Mouse (Mus musculus) heart, embryonic 13.5 days (tissue): Measurements from ENCODE around the gene Morn2. TPM values are rescaled to one million over a fixed set of nuclear protein-coding genes. Genes with fewer than 3 reads are reported as not detected.
"Not testable (repeated sequence)": the region's sequence is repeated elsewhere in the genome, so short reads cannot be mapped to it uniquely, and the experiment has no call there.

ENCODE experiments used
- ATAC-seq: fragments of 200-750 bp; cut with Nextera tagmentation; 2 replicates; pipeline ENCODE4 v1.8.0; 2017; ENCODE audit warnings: moderate TSS enrichment; ENCODE audit not compliant: insufficient number of reproducible peaks, low FRiP score, low TSS enrichment; ENCODE audit errors: extremely low read depth
- H3K27ac ChIP-seq: fragments of 300-500 bp; sonication (generic); replicated peaks from 2 replicates; pipeline ENCODE4 v1.5.1; 2015; ENCODE audit warnings: moderate library complexity, mild to moderate bottlenecking, inconsistent platforms
- H3K27me3 ChIP-seq: fragments of 300-500 bp; sonication (generic); replicated peaks from 2 replicates; pipeline ENCODE4 v1.6.1; 2015; ENCODE audit warnings: mild to moderate bottlenecking, inconsistent platforms
- H3K36me3 ChIP-seq: fragments of 300-500 bp; sonication (generic); 2 replicates; pipeline ENCODE4 v1.6.1; 2015; ENCODE audit warnings: mild to moderate bottlenecking, inconsistent platforms
- H3K4me1 ChIP-seq: fragments of 300-500 bp; sonication (generic); 2 replicates; pipeline ENCODE4 v1.6.1; 2015; ENCODE audit warnings: inconsistent platforms
- H3K4me2 ChIP-seq: fragments of 300-500 bp; sonication (generic); 2 replicates; pipeline ENCODE4 v1.6.1; 2015; ENCODE audit warnings: inconsistent platforms, mild to moderate bottlenecking, moderate library complexity
- H3K4me3 ChIP-seq: fragments of 300-500 bp; sonication (generic); 2 replicates; pipeline ENCODE4 v1.5.1; 2015; ENCODE audit warnings: moderate library complexity, mild to moderate bottlenecking, inconsistent platforms
- H3K9ac ChIP-seq: fragments of 300-500 bp; sonication (generic); 2 replicates; pipeline ENCODE4 v1.6.1; 2015; ENCODE audit warnings: inconsistent platforms, mild to moderate bottlenecking, moderate library complexity
- H3K9me3 ChIP-seq: fragments of 300-500 bp; sonication (generic); 2 replicates; pipeline ENCODE4 v1.6.1; 2016; ENCODE audit warnings: inconsistent platforms
- WGBS: fragments of 180-500 bp; shearing (Covaris S2); methylation state at CpG from one replicate; pipeline ENCODE4 v1.1.7; 2015; ENCODE audit warnings: mixed read lengths; 5-methylcytosine and 5-hydroxymethylcytosine counted together
- polyA plus RNA-seq: library from polyadenylated mRNA; unstranded; fragments of >200 nt; fragmentation: Nextera tagmentation; extraction: Ambion mirVana; gene quantifications from 2 replicates; pipeline ENCODE4 v1.2.1, GENCODE M21; 2015

Morn2 gene
- 21.8 and 23.9 TPM in 2 replicates for polyA plus RNA-seq

GRCm38 (mm10) chr17:80290074-80290657 lies at the start of gene Morn2, which contains the start of gene Dhx57:
Morn2 (plus strand) TSS chr17:80290203.
Dhx57 (minus strand) TSS chr17:80290476.
- no peaks in the 10 kb centered on the region for H3K9me3 ChIP-seq
- peaks cover 12% of the 10 kb centered on the region for H3K4me1 ChIP-seq
- H3K4me2 ChIP-seq = peak within 1 kb of the TSS; percentile 85
- H3K27me3 ChIP-seq = no peaks in the 10 kb centered on the region
- WGBS = under 1% methylated on average over 35 of the region's 35 CpGs
- H3K27ac ChIP-seq = peak within 1 kb of the TSS; percentile 81
- peak; percentile 98 for ATAC-seq
- no peaks in the 10 kb centered on the region for H3K36me3 ChIP-seq
- peak within 1 kb of the TSS; percentile 94 for H3K9ac ChIP-seq
- H3K4me3 ChIP-seq = peak within 1 kb of the TSS; percentile 78

DNA sequence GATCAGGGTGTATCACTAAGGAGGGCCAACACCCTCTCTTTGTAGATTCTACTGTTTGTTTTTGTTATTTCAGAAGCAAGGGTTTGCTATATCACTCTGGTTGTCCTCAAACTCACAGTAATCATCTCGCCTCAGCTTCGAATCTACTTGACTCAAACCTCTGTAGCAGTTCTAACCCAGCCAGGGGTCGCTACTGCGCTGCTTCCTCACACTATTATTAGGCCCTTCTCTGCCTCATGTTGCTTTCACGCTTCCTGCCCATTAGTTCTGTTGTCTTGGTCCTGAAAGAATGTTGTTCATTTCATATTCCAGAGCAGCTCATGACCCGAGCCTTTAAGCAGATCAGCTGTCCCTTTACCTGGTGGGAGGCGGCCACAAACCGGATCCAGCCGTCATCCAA lies 48.4 kb upstream of the Morn2 start:
- ATAC-seq = no peak
- Histone ChIP-seq H3K27me3 (no peaks in the 10 kb centered on the region), H3K4me1 (no peaks in the 10 kb centered on the region), H3K4me2 (no peak overlapping the region), H3K9me3 (no peaks in the 10 kb centered on the region), H3K9ac (no peak overlapping the region), H3K4me3 (no peak overlapping the region), H3K27ac (no peak overlapping the region), H3K36me3 (peaks cover 95% of the 10 kb centered on the region)
- WGBS = 86% methylated on average over 9 of the region's 9 CpGs

GRCm38 (mm10) chr17:80243116-80243515 lies 46.9 kb upstream of the Morn2 start:
- no peak overlapping the region for H3K4me3 ChIP-seq

GRCm38 (mm10) chr17:80252757-80253525 lies 37.1 kb upstream of the Morn2 start:
- Histone ChIP-seq H3K9ac (peak overlapping the region; percentile 51), H3K4me1 (peaks cover 36% of the 10 kb centered on the region), H3K9me3 (no peaks in the 10 kb centered on the region), H3K36me3 (peaks cover 88% of the 10 kb centered on the region), H3K4me2 (peak overlapping the region; percentile 0; the same call in 1 of the 2 replicates), H3K27me3 (no peaks in the 10 kb centered on the region), H3K4me3 (no peak overlapping the region), H3K27ac (peak overlapping the region; percentile 82)
- ATAC-seq = no peak
- 64% methylated on average over 13 of the region's 13 CpGs for WGBS

More at GRCm38 (mm10) chr17:80243116-80243515, 46.9 kb upstream of the Morn2 start:
- H3K4me1 ChIP-seq = no peaks in the 10 kb centered on the region
- H3K4me2 ChIP-seq = no peak overlapping the region
- no peak overlapping the region for H3K9ac ChIP-seq
- H3K27me3 ChIP-seq = no peaks in the 10 kb centered on the region
- no peaks in the 10 kb centered on the region for H3K9me3 ChIP-seq
- 68% methylated on average over 13 of the region's 13 CpGs for WGBS
- H3K27ac ChIP-seq = no peak overlapping the region
- no peak for ATAC-seq
- peaks cover 96% of the 10 kb centered on the region for H3K36me3 ChIP-seq

DNA sequence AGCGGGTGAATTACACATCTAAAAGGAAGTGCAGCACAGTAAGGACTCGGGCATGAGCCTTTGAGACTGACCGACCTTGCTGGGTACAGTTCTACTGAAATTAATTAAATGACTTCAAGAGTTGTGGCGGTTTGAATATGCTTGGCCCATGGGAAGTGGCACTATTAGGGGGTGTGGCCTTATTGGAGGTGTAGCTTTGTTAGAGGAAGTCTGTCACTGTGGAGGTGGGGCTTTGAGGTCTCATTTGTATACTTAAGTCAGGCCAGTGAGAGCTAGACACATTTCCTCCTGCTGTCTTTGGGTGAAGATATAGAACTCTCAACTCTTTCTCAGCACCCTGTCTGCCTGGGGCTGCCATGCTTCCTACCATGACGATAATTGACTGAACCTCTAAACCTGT lies 35.6 kb upstream of the Morn2 start:
- Histone ChIP-seq H3K27ac (peak overlapping the region; percentile 82), H3K4me3 (no peak overlapping the region), H3K4me2 (peak overlapping the region; percentile 57; the same call in 1 of the 2 replicates), H3K9ac (no peak overlapping the region), H3K9me3 (no peaks in the 10 kb centered on the region), H3K4me1 (peaks cover 36% of the 10 kb centered on the region), H3K36me3 (peaks cover 88% of the 10 kb centered on the region), H3K27me3 (no peaks in the 10 kb centered on the region)
- ATAC-seq = no peak
- 91% methylated on average over 5 of the region's 5 CpGs for WGBS

- WGBS = 8% methylated on average over 13 of the region's 13 CpGs
- no peaks in the 10 kb centered on the region for H3K9me3 ChIP-seq
- peak overlapping the region; percentile 21 for H3K4me3 ChIP-seq
- H3K4me2 ChIP-seq = peak overlapping the region; percentile 57
- H3K4me1 ChIP-seq = peaks cover 36% of the 10 kb centered on the region
- H3K36me3 ChIP-seq = peaks cover 88% of the 10 kb centered on the region
- peak overlapping the region; percentile 48 for H3K9ac ChIP-seq
- peak; percentile 61; the same call in 1 of the 2 replicates for ATAC-seq
- no peaks in the 10 kb centered on the region for H3K27me3 ChIP-seq
- H3K27ac ChIP-seq = peak overlapping the region; percentile 82
These were observed 34.8 kb upstream of the Morn2 start for GRCm38 (mm10) chr17:80255208-80255607.

DNA sequence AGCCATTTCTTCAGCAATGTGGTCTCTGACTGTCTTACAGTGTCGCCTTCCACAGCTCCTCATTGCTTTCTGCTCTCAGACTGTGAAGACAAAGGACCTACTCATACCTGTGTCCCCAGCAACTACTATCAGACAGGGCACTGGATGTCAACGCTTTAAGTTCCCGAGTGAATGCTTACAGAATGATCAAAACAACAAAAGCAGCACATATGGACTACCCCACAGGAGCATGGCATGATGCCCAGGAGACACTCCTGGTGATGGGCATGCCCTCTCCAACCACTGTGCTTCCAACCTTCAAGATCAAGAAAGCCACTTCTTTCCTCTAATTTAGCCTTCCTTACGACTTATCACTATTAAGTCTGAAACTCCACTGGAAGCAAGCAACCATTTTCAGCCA lies 22.9 kb upstream of the Morn2 start:
- no peak overlapping the region for H3K4me2 ChIP-seq
- no peaks in the 10 kb centered on the region for H3K9me3 ChIP-seq
- no peak overlapping the region for H3K4me3 ChIP-seq
- no peak overlapping the region for H3K27ac ChIP-seq
- no peak for ATAC-seq
- H3K4me1 ChIP-seq = no peaks in the 10 kb centered on the region
- H3K36me3 ChIP-seq = peaks cover 90% of the 10 kb centered on the region
- no peaks in the 10 kb centered on the region for H3K27me3 ChIP-seq
- 83% methylated on average over 4 of the region's 4 CpGs for WGBS
- H3K9ac ChIP-seq = no peak overlapping the region

GRCm38 (mm10) chr17:80268151-80268550 lies 21.9 kb upstream of the Morn2 start:
- H3K9ac ChIP-seq = no peak overlapping the region
- H3K27me3 ChIP-seq = no peaks in the 10 kb centered on the region
- no peak overlapping the region for H3K27ac ChIP-seq
- H3K9me3 ChIP-seq = no peaks in the 10 kb centered on the region
- 88% methylated on average over 3 of the region's 3 CpGs for WGBS
- no peak overlapping the region for H3K4me2 ChIP-seq
- no peak for ATAC-seq
- no peaks in the 10 kb centered on the region for H3K4me1 ChIP-seq
- peaks cover 91% of the 10 kb centered on the region for H3K36me3 ChIP-seq
- H3K4me3 ChIP-seq = no peak overlapping the region

GRCm38 (mm10) chr17:80270622-80271021 lies 19.4 kb upstream of the Morn2 start:
- not testable (repeated sequence) for H3K9ac ChIP-seq, H3K27me3 ChIP-seq, H3K27ac ChIP-seq, H3K4me1 ChIP-seq, H3K9me3 ChIP-seq, H3K4me2 ChIP-seq, H3K4me3 ChIP-seq, ATAC-seq
- peaks cover 91% of the 10 kb centered on the region for H3K36me3 ChIP-seq
- WGBS = 90% methylated on average over 7 of the region's 7 CpGs

DNA sequence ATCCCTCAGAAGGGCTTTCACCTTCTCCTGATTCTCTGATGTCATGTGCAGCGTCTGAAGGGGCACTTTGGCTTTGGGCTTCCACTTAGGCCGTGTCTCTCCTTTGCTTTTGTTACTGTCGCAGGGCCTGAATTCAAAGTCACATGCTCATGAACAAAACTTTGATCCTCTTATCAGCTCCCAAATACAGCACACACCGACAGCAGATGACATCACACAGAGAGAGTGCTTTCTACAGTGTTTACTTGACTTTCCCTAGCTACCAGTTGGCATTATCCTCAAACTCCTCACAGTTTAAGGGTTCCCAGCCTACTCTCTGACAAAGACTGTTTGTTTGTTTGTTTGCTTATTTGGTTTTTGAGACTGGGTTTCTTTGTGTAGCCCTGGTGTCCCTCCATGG lies 11.7 kb upstream of the Morn2 start:
- Histone ChIP-seq H3K9ac (no peak overlapping the region), H3K27ac (no peak overlapping the region), H3K27me3 (no peaks in the 10 kb centered on the region), H3K9me3 (no peaks in the 10 kb centered on the region), H3K36me3 (peaks cover 75% of the 10 kb centered on the region), H3K4me3 (no peak overlapping the region), H3K4me1 (no peaks in the 10 kb centered on the region), H3K4me2 (no peak overlapping the region)
- no peak for ATAC-seq
- 54% methylated on average over 4 of the region's 4 CpGs for WGBS

DNA sequence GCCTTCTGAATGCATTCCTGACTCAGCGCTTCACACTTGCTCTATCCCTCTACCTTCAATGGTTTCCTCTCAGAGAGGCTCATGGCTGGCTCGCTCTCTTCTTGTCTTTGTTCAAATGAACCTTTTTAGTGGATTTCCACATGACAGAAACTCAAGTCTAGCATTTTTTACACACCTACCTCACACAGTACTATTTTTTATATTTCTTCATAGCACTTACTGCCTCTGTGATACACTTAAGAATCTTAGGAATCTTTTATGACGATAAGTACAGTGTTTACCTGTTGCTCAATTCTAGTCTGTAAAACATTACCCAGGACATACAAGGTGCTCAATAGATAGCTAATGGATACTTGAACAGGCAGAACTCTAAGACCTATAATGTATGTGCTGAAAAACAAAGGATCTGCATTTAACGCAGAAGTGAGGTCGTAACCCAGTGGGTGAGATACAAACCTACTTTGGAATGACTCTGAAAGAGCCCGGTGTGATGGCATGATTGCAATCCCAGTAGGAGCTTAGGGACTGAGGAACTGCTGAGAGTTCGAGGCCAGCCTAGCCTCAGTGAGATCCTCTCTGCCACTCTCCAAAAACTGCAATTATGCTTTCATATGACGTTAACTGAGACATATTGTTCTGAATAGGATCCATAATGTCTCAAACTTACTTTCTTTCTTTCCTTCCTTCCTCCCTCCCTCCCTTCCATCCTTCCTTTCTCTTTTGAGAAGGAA lies 10.5 kb upstream of the Morn2 start:
- peaks cover 4% of the 10 kb centered on the region for H3K4me1 ChIP-seq
- no peak for ATAC-seq
- WGBS = 89% methylated on average over 8 of the region's 8 CpGs
- no peak overlapping the region for H3K27ac ChIP-seq
- no peaks in the 10 kb centered on the region for H3K9me3 ChIP-seq
- no peak overlapping the region for H3K9ac ChIP-seq
- peaks cover 63% of the 10 kb centered on the region for H3K36me3 ChIP-seq
- H3K4me3 ChIP-seq = no peak overlapping the region
- no peaks in the 10 kb centered on the region for H3K27me3 ChIP-seq
- no peak overlapping the region for H3K4me2 ChIP-seq
